In genomic region chr5:44303886-44304855, GRCm38 (mm10) we compare ENCODE assay signal across 8 mouse cellular contexts.
DNase-seq lines count a peak whose midpoint lies in the region; ATAC-seq and TF ChIP-seq lines count a peak whose summit lies in the region.

No protein-coding gene starts in this region.

- peak; percentile 47 for DNase-seq in liver
- DNase-seq in cerebellum, adult 11-12 months, result peak; percentile 14
- DNase-seq in forebrain, postnatal 0 days, result peak; percentile 92
- peak; percentile 55 to 88 for DNase-seq in left cerebral cortex, postnatal 14 days (ENCODE audit: low spot score in 2 of 2)

- no peak for ATAC-seq in liver, embryonic 12.5 days
- ATAC-seq in forebrain, postnatal 0 days, result peak; percentile 80
- no peak for ATAC-seq in intestine, embryonic 16.5 days
- ATAC-seq in midbrain, embryonic 13.5 days, result peak; percentile 83
- no peak for ATAC-seq in stomach, embryonic 15.5 days (ENCODE audit: insufficient read depth, low FRiP score, low read depth)

- TF ChIP-seq CTCF in forebrain, postnatal 0 days (IDR thresholded peaks at IDR 0.05; ENCODE audit: low read depth), result peak; percentile 90

- no peak overlapping the region for H3K4me3 ChIP-seq in liver, embryonic 12.5 days
- H3K4me3 ChIP-seq in forebrain, postnatal 0 days (ENCODE audit: low read depth, low read length), result no peak overlapping the region
- no peak overlapping the region for H3K4me3 ChIP-seq in intestine, embryonic 16.5 days (ENCODE audit: low read length)
- no peak overlapping the region for H3K4me3 ChIP-seq in midbrain, embryonic 13.5 days (replicated peaks)
- H3K4me3 ChIP-seq in stomach, embryonic 15.5 days (replicated peaks), result no peak overlapping the region; the same call in 1 of the 2 replicates

- H3K4me1 ChIP-seq in liver, embryonic 12.5 days, result peaks cover 8% of the 10 kb centered on the region
- H3K4me1 ChIP-seq in forebrain, postnatal 0 days (ENCODE audit: insufficient read depth), result no peaks in the 10 kb centered on the region
- peaks cover 3% of the 10 kb centered on the region; the same call in 1 of the 2 replicates for H3K4me1 ChIP-seq in intestine, embryonic 16.5 days (ENCODE audit: control insufficient read depth, insufficient read depth, low read length)
- H3K4me1 ChIP-seq in midbrain, embryonic 13.5 days (replicated peaks), result peaks cover 8% of the 10 kb centered on the region; the same call in 1 of the 2 replicates
- no peaks in the 10 kb centered on the region; the same call in 1 of the 2 replicates for H3K4me1 ChIP-seq in stomach, embryonic 15.5 days

- H3K27ac ChIP-seq in liver, embryonic 12.5 days, result no peak overlapping the region
- H3K27ac ChIP-seq in forebrain, postnatal 0 days (ENCODE audit: low read depth, low read length), result peak overlapping the region; percentile 37; the same call in 1 of the 2 replicates
- H3K27ac ChIP-seq in intestine, embryonic 16.5 days (ENCODE audit: low read length), result no peak overlapping the region
- H3K27ac ChIP-seq in midbrain, embryonic 13.5 days, result peak overlapping the region; percentile 52
- no peak overlapping the region for H3K27ac ChIP-seq in stomach, embryonic 15.5 days

- no peaks in the 10 kb centered on the region for H3K36me3 ChIP-seq in liver, embryonic 12.5 days
- H3K36me3 ChIP-seq in forebrain, postnatal 0 days (ENCODE audit: insufficient read depth), result no peaks in the 10 kb centered on the region
- no peaks in the 10 kb centered on the region for H3K36me3 ChIP-seq in intestine, embryonic 16.5 days (ENCODE audit: control insufficient read depth, insufficient read depth, low read length)
- no peaks in the 10 kb centered on the region for H3K36me3 ChIP-seq in midbrain, embryonic 13.5 days
- H3K36me3 ChIP-seq in stomach, embryonic 15.5 days, result no peaks in the 10 kb centered on the region

- no peaks in the 10 kb centered on the region for H3K27me3 ChIP-seq in liver, embryonic 12.5 days (replicated peaks)
- no peaks in the 10 kb centered on the region for H3K27me3 ChIP-seq in forebrain, postnatal 0 days (ENCODE audit: insufficient read depth, low read length)
- H3K27me3 ChIP-seq in intestine, embryonic 16.5 days (replicated peaks; ENCODE audit: control insufficient read depth, insufficient read depth, low read length), result no peaks in the 10 kb centered on the region
- no peaks in the 10 kb centered on the region for H3K27me3 ChIP-seq in midbrain, embryonic 13.5 days
- H3K27me3 ChIP-seq in stomach, embryonic 15.5 days (replicated peaks), result no peaks in the 10 kb centered on the region

- H3K4me2 ChIP-seq in liver, embryonic 12.5 days, result no peak overlapping the region
- H3K4me2 ChIP-seq in forebrain, postnatal 0 days (ENCODE audit: low read depth), result peak overlapping the region; percentile 36
- H3K4me2 ChIP-seq in intestine, embryonic 16.5 days (ENCODE audit: low read depth, low read length), result peak overlapping the region; percentile 15; the same call in 1 of the 2 replicates
- H3K4me2 ChIP-seq in midbrain, embryonic 13.5 days (replicated peaks), result peak overlapping the region; percentile 27; the same call in 1 of the 2 replicates
- H3K4me2 ChIP-seq in stomach, embryonic 15.5 days, result peak overlapping the region; percentile 44

- no peaks in the 10 kb centered on the region for H3K9me3 ChIP-seq in liver, embryonic 12.5 days (replicated peaks)
- no peaks in the 10 kb centered on the region for H3K9me3 ChIP-seq in forebrain, postnatal 0 days (ENCODE audit: low read length)
- no peaks in the 10 kb centered on the region for H3K9me3 ChIP-seq in intestine, embryonic 16.5 days (ENCODE audit: control insufficient read depth, low read length)
- no peaks in the 10 kb centered on the region for H3K9me3 ChIP-seq in midbrain, embryonic 13.5 days
- no peaks in the 10 kb centered on the region for H3K9me3 ChIP-seq in stomach, embryonic 15.5 days

- intact Hi-C loops in left cerebral cortex, postnatal 14 days (cut with DNase I), result loop anchor here (2.0 to 10.0 kb wide), 4 partner anchors 171 to 1118 kb away; no protein-coding TSS in a partner anchor

- H3K9ac ChIP-seq in liver, embryonic 12.5 days, result no peak overlapping the region
- H3K9ac ChIP-seq in forebrain, postnatal 0 days, result peak overlapping the region; percentile 28; the same call in 1 of the 2 replicates
- H3K9ac ChIP-seq in intestine, embryonic 16.5 days (ENCODE audit: low read depth, low read length), result no peak overlapping the region
- H3K9ac ChIP-seq in midbrain, embryonic 13.5 days (replicated peaks), result no peak overlapping the region
- no peak overlapping the region for H3K9ac ChIP-seq in stomach, embryonic 15.5 days

- WGBS in liver, embryonic 12.5 days (ENCODE audit: insufficient replicate concordance), result 32% methylated on average over 14 of the region's 14 CpGs
- 21% methylated on average over 14 of the region's 14 CpGs for WGBS in forebrain, postnatal 0 days
- WGBS in intestine, embryonic 16.5 days, result 24% methylated on average over 14 of the region's 14 CpGs
- WGBS in midbrain, embryonic 13.5 days, result 35% methylated on average over 14 of the region's 14 CpGs
- WGBS in stomach, embryonic 15.5 days, result 24% methylated on average over 14 of the region's 14 CpGs

Comparison
In these comparisons a context has a peak if more than half of its experiments do, and no peak if none do; other contexts are left out.
1. DNase-seq: peak in every context shown above with its lines; median percentile 92 in forebrain, postnatal 0 days; 72 in left cerebral cortex, postnatal 14 days; 47 in liver; 14 in cerebellum, adult 11-12 months.
2. ATAC-seq: peak in forebrain, postnatal 0 days (single experiment) and midbrain, embryonic 13.5 days (single experiment); none in liver, embryonic 12.5 days (single experiment), intestine, embryonic 16.5 days (single experiment) and stomach, embryonic 15.5 days (single experiment).
3. H3K27ac ChIP-seq: peak in forebrain, postnatal 0 days (single experiment) and midbrain, embryonic 13.5 days (single experiment); none in liver, embryonic 12.5 days (single experiment), intestine, embryonic 16.5 days (single experiment) and stomach, embryonic 15.5 days (single experiment).